Comparison of ENCODE assay signal across 8 mouse cellular contexts in the genomic region with DNA sequence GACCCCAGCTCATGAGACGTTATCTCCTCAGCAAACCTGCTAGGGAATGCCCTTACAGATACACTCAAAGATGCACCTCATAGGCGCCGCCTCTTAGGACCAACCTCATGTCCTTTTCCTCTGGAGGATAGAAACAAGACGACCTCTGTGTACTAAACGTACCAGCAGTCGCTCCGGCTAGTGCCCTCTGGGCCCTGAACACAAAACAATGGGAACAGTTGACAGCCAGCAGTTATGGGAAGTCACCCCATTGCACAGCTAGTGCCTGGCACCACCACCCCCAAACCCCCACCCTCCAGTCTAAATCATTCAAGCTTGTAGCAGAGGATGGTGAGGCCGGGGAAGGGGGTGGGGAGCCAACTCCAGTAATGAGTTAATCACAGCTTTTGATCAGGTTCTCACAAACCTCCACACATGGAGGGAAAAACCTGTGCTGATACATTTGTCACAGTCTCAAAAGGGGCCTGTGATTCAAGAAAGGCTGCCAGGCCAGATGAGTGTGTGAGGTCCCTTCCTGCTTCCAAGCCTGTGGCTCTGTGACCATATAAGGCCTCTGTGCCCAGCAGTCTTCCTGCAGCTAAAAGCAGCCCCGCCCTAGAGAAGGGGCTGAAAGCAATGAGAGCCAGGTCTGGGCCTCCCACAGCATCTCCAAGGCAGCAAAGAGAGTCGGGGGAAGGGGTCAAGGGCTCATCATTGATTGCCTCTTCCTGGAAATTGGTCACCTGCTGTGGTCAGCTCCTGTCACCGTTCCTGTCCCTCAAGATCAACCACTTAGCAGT.
DNase-seq lines count a peak whose midpoint lies in the region; ATAC-seq lines count a peak whose summit lies in the region.

No protein-coding gene starts in this region.

- H3K9ac ChIP-seq in embryonic facial prominence, embryonic 11.5 days (replicated peaks; ENCODE audit: low read length), result no peak overlapping the region
- H3K9ac ChIP-seq in stomach, embryonic 14.5 days (replicated peaks; ENCODE audit: low read depth, low read length), result no peak overlapping the region

- 0 out of 2 replicates have a peak, but pooled peaks have one; percentile 52 for ATAC-seq in embryonic facial prominence, embryonic 11.5 days (replicated peaks; ENCODE audit: insufficient number of reproducible peaks, low FRiP score, low TSS enrichment, low read depth)
- peak; percentile 44; the same call in 1 of the 2 replicates for ATAC-seq in stomach, embryonic 14.5 days (ENCODE audit: insufficient number of reproducible peaks, insufficient read depth, low FRiP score, low read depth)
- no peak for ATAC-seq in inflammation-experienced regulatory T-cells, adult 6 months

- H3K27me3 ChIP-seq in embryonic facial prominence, embryonic 11.5 days (ENCODE audit: control insufficient read depth, insufficient read depth, low read length), result no peaks in the 10 kb centered on the region
- H3K27me3 ChIP-seq in limb, embryonic 10.5 days (ENCODE audit: low read depth, poor library complexity, severe bottlenecking), result no peaks in the 10 kb centered on the region
- H3K27me3 ChIP-seq in stomach, embryonic 14.5 days (ENCODE audit: control insufficient read depth, insufficient read depth, low read length), result no peaks in the 10 kb centered on the region

- no peaks in the 10 kb centered on the region for H3K4me1 ChIP-seq in embryonic facial prominence, embryonic 11.5 days (ENCODE audit: control insufficient read depth, insufficient read depth, low read length)
- H3K4me1 ChIP-seq in limb, embryonic 10.5 days, result peaks cover 5% of the 10 kb centered on the region
- H3K4me1 ChIP-seq in stomach, embryonic 14.5 days (ENCODE audit: control insufficient read depth, insufficient read depth, low read length), result 0 out of 2 replicates have a peak, but pooled peaks cover 8% of the 10 kb centered on the region

- no peaks in the 10 kb centered on the region for H3K9me3 ChIP-seq in embryonic facial prominence, embryonic 11.5 days (replicated peaks; ENCODE audit: control insufficient read depth, low read length)
- no peaks in the 10 kb centered on the region for H3K9me3 ChIP-seq in limb, embryonic 10.5 days (replicated peaks)
- H3K9me3 ChIP-seq in stomach, embryonic 14.5 days (ENCODE audit: control insufficient read depth, low read depth, low read length), result no peaks in the 10 kb centered on the region

- 48% methylated on average over 11 of the region's 11 CpGs for WGBS in embryonic facial prominence, embryonic 11.5 days
- WGBS in limb, embryonic 10.5 days, result 64% methylated on average over 11 of the region's 11 CpGs
- WGBS in stomach, embryonic 14.5 days, result 53% methylated on average over 11 of the region's 11 CpGs

- no peaks in the 10 kb centered on the region for H3K36me3 ChIP-seq in embryonic facial prominence, embryonic 11.5 days (replicated peaks; ENCODE audit: control insufficient read depth, insufficient read depth, low read depth, low read length)
- no peaks in the 10 kb centered on the region for H3K36me3 ChIP-seq in limb, embryonic 10.5 days
- H3K36me3 ChIP-seq in stomach, embryonic 14.5 days (ENCODE audit: control insufficient read depth, insufficient read depth, low read length), result no peaks in the 10 kb centered on the region

- DNase-seq in layer of hippocampus, adult 11-12 months (ENCODE audit: low spot score), result peak; percentile 46
- no peak for DNase-seq in layer of hippocampus, postnatal 14 days (ENCODE audit: low spot score in 2 of 2)
- DNase-seq in embryonic facial prominence, embryonic 11.5 days (ENCODE audit: low spot score), result no peak
- DNase-seq in limb, embryonic 10.5 days (ENCODE audit: low spot score), result no peak
- no peak for DNase-seq in liver
- no peak for DNase-seq in spleen, adult 12 weeks (ENCODE audit: low spot score)

- H3K4me3 ChIP-seq in embryonic facial prominence, embryonic 11.5 days (ENCODE audit: low read depth, low read length), result no peak overlapping the region
- H3K4me3 ChIP-seq in limb, embryonic 10.5 days, result no peak overlapping the region
- H3K4me3 ChIP-seq in stomach, embryonic 14.5 days (ENCODE audit: low read depth, low read length), result no peak overlapping the region

- H3K27ac ChIP-seq in embryonic facial prominence, embryonic 11.5 days (replicated peaks; ENCODE audit: low read depth, low read length), result no peak overlapping the region
- peak overlapping the region; percentile 26; the same call in 1 of the 2 replicates for H3K27ac ChIP-seq in limb, embryonic 10.5 days
- H3K27ac ChIP-seq in stomach, embryonic 14.5 days (ENCODE audit: low read length), result peak overlapping the region; percentile 52; the same call in 1 of the 2 replicates

- no peak overlapping the region for H3K4me2 ChIP-seq in embryonic facial prominence, embryonic 11.5 days (ENCODE audit: low read depth, low read length)
- H3K4me2 ChIP-seq in stomach, embryonic 14.5 days (replicated peaks; ENCODE audit: low read depth, low read length), result no peak overlapping the region
